Mouse (Mus musculus) adipose tissue, adult 10 weeks (tissue): ENCODE data around the gene Sh3bp5l. TPM values are rescaled to one million over a fixed set of nuclear protein-coding genes. Genes with fewer than 3 reads are reported as not detected.

ENCODE experiments used
- polyA plus RNA-seq: library from polyadenylated mRNA; stranded (reverse); fragments of 350-450 nt; fragmentation: Illumina TruSeq; extraction: RNeasy Lipid Tissue Mini Kit (QIAGEN cat#74804); gene quantifications from one replicate; pipeline ENCODE4 v1.2.3, GENCODE M21; 2014; ENCODE audit warnings: low read depth, low replicate concordance

Gene Sh3bp5l
- polyA plus RNA-seq: 42.4 TPM

DNA sequence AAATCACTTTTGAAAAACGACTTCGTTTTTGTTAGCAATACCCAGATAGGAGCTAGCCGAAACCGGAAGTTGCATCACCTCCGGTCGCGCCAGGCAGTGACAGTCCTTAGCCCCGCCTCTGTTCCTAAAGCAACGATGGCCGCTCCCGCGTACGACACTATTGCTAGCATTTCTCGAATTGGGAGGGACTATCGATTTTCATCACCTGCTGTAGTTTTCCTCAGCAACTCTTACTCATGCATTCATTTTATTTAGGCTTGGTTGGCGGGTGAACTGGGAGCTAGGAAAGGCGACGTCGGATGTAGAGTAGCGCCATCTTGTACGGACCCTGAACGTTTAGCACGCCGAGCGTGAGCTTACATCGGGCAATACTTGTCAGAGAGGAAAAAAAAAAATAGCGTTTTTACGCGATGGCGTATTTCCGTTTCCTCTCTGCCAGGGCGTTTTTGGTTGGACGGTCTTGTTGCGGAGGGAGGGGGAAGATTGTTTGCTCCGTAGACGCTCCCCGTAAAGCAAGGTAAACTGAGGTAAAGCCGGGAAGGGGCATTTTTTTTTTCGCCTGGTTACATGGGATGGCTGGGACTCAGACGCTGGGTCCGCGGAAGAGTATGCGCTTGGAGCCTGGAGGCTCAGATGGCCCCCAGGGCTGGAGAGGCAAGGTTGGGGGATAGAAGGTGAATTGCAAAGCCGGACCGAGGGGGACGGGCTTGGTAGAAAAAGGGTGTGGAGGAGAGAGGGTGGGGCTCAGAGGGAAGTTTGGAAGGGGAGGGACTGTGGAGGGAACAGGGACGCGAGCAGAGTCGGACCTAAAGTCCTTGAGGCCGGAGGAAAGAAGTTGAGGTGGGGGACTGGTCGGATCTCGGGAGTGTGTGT, at the start of gene Sh3bp5l, which contains the start of gene Zfp672:
Sh3bp5l (plus strand) TSS at position 449 of the 873 bp plus-strand sequence.
Zfp672 (minus strand) TSS at position 64 of the 873 bp plus-strand sequence.

DNA sequence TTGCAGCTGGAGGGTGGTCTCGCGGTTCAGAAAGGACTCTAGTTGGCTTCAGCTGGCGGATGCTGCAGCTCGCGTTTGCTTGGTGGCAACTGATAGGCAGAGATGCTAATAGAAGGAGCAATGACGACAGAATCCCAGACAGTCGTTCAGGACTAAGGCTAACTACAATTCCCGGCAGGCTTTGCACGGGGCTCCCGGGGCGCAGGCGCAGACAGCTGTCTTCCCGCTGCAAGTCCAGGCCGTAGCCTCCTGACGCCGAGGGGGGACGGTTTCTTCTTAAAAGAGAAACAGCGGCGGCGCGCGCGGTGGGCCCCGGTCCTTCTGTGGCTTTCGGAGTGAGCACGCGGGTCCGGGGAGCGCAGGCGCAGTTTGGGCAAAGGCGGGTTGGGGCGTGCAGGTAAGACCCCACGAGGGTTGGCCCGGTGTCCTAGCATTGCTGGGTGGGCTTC, 23.6 kb upstream of the Sh3bp5l start, which contains the start of gene Zfp692:
Zfp692 (plus strand) TSS at position 210 of the 449 bp plus-strand sequence.

GRCm38 (mm10) chr11:58378763-58379278, 48.3 kb downstream of the Sh3bp5l start, which contains the start of gene Lypd8:
Gene Lypd8 (plus strand): TSS chr11:58379043.

Other genes starting within 250 kb of the Sh3bp5l start
- not detected for gene Gm12248, start 237.6 kb upstream of the Sh3bp5l start, polyA plus RNA-seq
- gene Cnot8, start 226.6 kb upstream of the Sh3bp5l start, polyA plus RNA-seq: 42.1 TPM
- gene Gemin5, start 162.2 kb upstream of the Sh3bp5l start, polyA plus RNA-seq: 8.7 TPM
- gene Mrpl22, start 159.1 kb upstream of the Sh3bp5l start, polyA plus RNA-seq: 37.3 TPM
- gene Igtp, start 131.2 kb upstream of the Sh3bp5l start, polyA plus RNA-seq: 20.9 TPM
- gene Irgm2, start 131.1 kb upstream of the Sh3bp5l start, polyA plus RNA-seq: 16.4 TPM
- 1.3 TPM for gene 4930438A08Rik, start 55.9 kb upstream of the Sh3bp5l start, polyA plus RNA-seq
- 29.2 TPM for gene Zfp692, start 23.7 kb upstream of the Sh3bp5l start, polyA plus RNA-seq
- 53.2 TPM for gene Zfp672, start 385 bp upstream of the Sh3bp5l start, polyA plus RNA-seq
- 2,095 TPM for gene Lypd8, start 48.3 kb downstream of the Sh3bp5l start, polyA plus RNA-seq
- gene 1810065E05Rik, start 90.4 kb downstream of the Sh3bp5l start, polyA plus RNA-seq: not detected
- gene Gm12253, start 101.8 kb downstream of the Sh3bp5l start, polyA plus RNA-seq: not detected
- gene Lypd9, start 122.2 kb downstream of the Sh3bp5l start, polyA plus RNA-seq: 3.7 TPM
- gene Olfr30, start 131.5 kb downstream of the Sh3bp5l start, polyA plus RNA-seq: not detected
- gene Olfr332, start 161.8 kb downstream of the Sh3bp5l start, polyA plus RNA-seq: 0.82 TPM
- gene Olfr331, start 171.8 kb downstream of the Sh3bp5l start, polyA plus RNA-seq: not detected
- gene Olfr330, start 204.1 kb downstream of the Sh3bp5l start, polyA plus RNA-seq: not detected
- not detected for gene Olfr329-ps, start 215.7 kb downstream of the Sh3bp5l start, polyA plus RNA-seq
- gene Olfr328, start 224.9 kb downstream of the Sh3bp5l start, polyA plus RNA-seq: not detected
- not detected for gene Olfr224, start 239.8 kb downstream of the Sh3bp5l start, polyA plus RNA-seq
- not detected for gene Olfr325, start 247.0 kb downstream of the Sh3bp5l start, polyA plus RNA-seq